Mouse (Mus musculus): Measurements from ENCODE around the gene Hs3st3b1.

GRCm38 (mm10) chr11:63947024-63947423 is 24.9 kb upstream of the Hs3st3b1 start:
- no peak for TF ChIP-seq POLR2A (IDR thresholded peaks at IDR 0.05; ENCODE audit: extremely low read depth, insufficient read depth, low read length)
- no peak for TF ChIP-seq CTCF (IDR thresholded peaks at IDR 0.05; ENCODE audit: extremely low read depth, insufficient read depth, low read length)

Data from cortical plate, adult 2 months (tissue).